Mouse (Mus musculus): ENCODE measurements around the gene Alkbh3. TPM values are rescaled to one million over a fixed set of nuclear protein-coding genes. Genes with fewer than 3 reads are reported as not detected.
A peak's percentile ranks its signal among the peaks of the same experiment; 100 is the strongest.

Alkbh3 gene
- total RNA-seq, 2 experiments from 2014 or later, result 67.6 to 70.5 TPM

GRCm38 (mm10) chr2:93996254-93996653 lies 14.4 kb downstream of the Alkbh3 start, which contains the start of gene Gm27027:
Gm27027 (minus strand) TSS chr2:93996354.
- DNase-seq (ENCODE audit: low spot score in 2 of 2), result no peak

GRCm38 (mm10) chr2:93992810-93993209 lies 17.8 kb downstream of the Alkbh3 start:
- DNase-seq (ENCODE audit: low spot score in 2 of 2), result no peak

- DNase-seq (ENCODE audit: low spot score in 2 of 2), result no peak
Observed at GRCm38 (mm10) chr2:93992259-93992658, 18.3 kb downstream of the Alkbh3 start.

GRCm38 (mm10) chr2:93991336-93991735 lies 19.3 kb downstream of the Alkbh3 start:
- DNase-seq (ENCODE audit: low spot score in 2 of 2), result no peak

- DNase-seq (ENCODE audit: low spot score in 2 of 2), result no peak
Observed at GRCm38 (mm10) chr2:93988440-93988839, 22.2 kb downstream of the Alkbh3 start.

GRCm38 (mm10) chr2:93982457-93983235 lies 28.0 kb downstream of the Alkbh3 start:
- DNase-seq (ENCODE audit: low spot score in 2 of 2), result no peak

GRCm38 (mm10) chr2:93979249-93980120 lies 31.1 kb downstream of the Alkbh3 start:
- DNase-seq (ENCODE audit: low spot score in 2 of 2), result no peak

- peak in 1 of 2 experiments; percentile 52 for DNase-seq (ENCODE audit: low spot score in 2 of 2)
Observed at GRCm38 (mm10) chr2:93976436-93977252, 34.0 kb downstream of the Alkbh3 start.

- no peak for DNase-seq (ENCODE audit: low spot score in 2 of 2)
Observed at GRCm38 (mm10) chr2:93975526-93976435, 34.8 kb downstream of the Alkbh3 start.

GRCm38 (mm10) chr2:93975041-93975440 lies 35.6 kb downstream of the Alkbh3 start:
- no peak for DNase-seq (ENCODE audit: low spot score in 2 of 2)

- no peak for DNase-seq (ENCODE audit: low spot score in 2 of 2)
Observed at GRCm38 (mm10) chr2:93971647-93972046, 39.0 kb downstream of the Alkbh3 start.

GRCm38 (mm10) chr2:93964494-93965160 lies 46.0 kb downstream of the Alkbh3 start:
- no peak for DNase-seq (ENCODE audit: low spot score in 2 of 2)

GRCm38 (mm10) chr2:93963802-93964201 lies 46.8 kb downstream of the Alkbh3 start:
- DNase-seq (ENCODE audit: low spot score in 2 of 2), result no peak

- no peak for DNase-seq (ENCODE audit: low spot score in 2 of 2)
Observed at GRCm38 (mm10) chr2:93961716-93962115, 48.9 kb downstream of the Alkbh3 start.

GRCm38 (mm10) chr2:93959346-93959745 lies 51.3 kb downstream of the Alkbh3 start:
- no peak for DNase-seq (ENCODE audit: low spot score in 2 of 2)

GRCm38 (mm10) chr2:93958216-93958615 lies 52.4 kb downstream of the Alkbh3 start:
- DNase-seq (ENCODE audit: low spot score in 2 of 2), result no peak

- DNase-seq (ENCODE audit: low spot score in 2 of 2), result no peak
Observed at GRCm38 (mm10) chr2:93957785-93958175, 52.8 kb downstream of the Alkbh3 start.

GRCm38 (mm10) chr2:93956908-93957784 lies 53.5 kb downstream of the Alkbh3 start, which contains the start of gene Gm13889:
Gm13889 (minus strand) TSS chr2:93957201.
- peak; percentile 55 to 73 for DNase-seq (ENCODE audit: low spot score in 2 of 2)
